Mouse (Mus musculus): ENCODE data around the gene Kcnj11. TPM values are rescaled to one million over a fixed set of nuclear protein-coding genes. Genes with fewer than 3 reads are reported as not detected.
A peak's percentile ranks its signal among the peaks of the same experiment; 100 is the strongest.

Gene Kcnj11
- total RNA-seq, 2 experiments from 2014 or later, result 33.8 to 38.5 TPM

DNA sequence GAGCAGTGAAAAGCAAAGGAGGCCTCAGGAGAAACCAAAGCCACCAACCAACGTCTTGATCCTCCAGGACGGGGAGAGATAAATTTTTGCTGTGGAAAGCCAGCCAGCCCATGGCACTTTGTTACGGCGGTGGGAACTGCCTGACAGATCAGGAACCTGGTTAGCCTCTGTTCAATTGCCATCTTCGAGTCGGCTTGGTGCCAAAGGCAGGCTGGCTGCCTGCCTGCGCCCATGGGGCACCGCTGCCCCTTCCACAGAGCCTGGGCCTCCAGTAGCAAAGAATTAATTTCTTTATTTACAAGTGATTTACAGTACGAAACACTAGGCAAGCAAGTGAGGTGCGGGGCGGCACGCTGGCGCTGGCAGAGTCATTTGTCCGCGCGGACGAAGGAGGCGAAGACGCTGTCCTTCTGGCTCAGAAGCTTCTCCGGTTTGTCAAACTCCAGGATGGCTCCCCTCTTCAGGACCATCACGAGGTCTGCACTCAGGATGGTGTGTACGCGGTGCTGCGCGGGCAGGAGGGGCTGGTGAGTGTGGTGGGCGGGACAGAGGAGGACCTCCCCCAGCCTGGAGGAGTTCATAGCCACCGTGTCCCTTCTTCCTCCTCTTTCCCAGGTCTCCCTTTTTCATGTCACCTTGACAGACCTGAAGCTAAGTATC is 3.8 kb upstream of the Kcnj11 start:
- no peak for DNase-seq (ENCODE audit: low spot score in 2 of 2)

- DNase-seq (ENCODE audit: low spot score in 2 of 2), result no peak
Observed at GRCm38 (mm10) chr7:46103771-46104170, 3.2 kb upstream of the Kcnj11 start.

DNA sequence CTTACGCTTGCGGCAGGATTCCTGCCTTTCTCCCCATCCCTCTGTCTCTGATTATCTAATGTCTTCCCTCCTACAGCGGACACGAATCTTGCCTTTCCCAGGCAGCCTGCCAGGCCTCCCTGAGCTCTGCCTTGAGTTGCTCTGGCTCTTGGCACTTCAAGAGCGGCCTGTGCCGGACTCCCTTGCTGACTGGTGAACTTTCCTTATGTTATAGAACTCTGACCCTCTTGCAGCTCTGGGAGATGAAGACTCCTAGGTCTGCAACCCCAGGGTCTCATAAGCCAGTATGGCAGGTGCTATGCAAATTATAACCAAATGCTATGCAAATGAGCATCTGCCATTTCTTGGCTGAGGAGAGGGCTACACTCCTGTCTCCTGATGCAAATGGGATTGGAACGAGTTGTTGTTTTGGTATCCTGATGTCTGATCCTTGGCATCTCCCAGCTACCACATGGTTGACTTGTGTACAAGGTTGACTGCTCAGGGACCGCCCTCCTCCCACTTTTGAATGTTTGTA is 2.6 kb upstream of the Kcnj11 start:
- DNase-seq (ENCODE audit: low spot score in 2 of 2), result peak; percentile 60 to 77

GRCm38 (mm10) chr7:46099682-46100081 is 882 bp downstream of the Kcnj11 start:
- DNase-seq (ENCODE audit: low spot score in 2 of 2), result no peak

DNA sequence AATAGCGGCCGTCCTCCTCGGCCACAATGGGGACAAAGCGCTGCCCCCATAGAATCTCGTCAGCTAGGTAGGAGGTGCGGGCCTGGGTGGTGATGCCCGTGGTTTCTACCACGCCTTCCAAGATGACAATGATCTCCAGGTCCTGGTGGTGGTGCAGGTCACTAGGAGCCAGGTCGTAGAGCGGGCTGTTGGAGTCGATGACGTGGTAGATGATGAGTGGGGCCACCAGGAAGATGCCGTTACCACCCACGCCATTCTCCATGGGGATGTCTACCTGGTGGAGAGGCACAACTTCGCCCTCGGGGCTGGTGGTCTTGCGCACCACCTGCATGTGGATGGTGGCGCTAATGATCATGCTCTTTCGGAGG is 1.7 kb downstream of the Kcnj11 start:
- no peak for DNase-seq (ENCODE audit: low spot score in 2 of 2)

- no peak for DNase-seq (ENCODE audit: low spot score in 2 of 2)
Observed at GRCm38 (mm10) chr7:46098221-46098918, 2.2 kb downstream of the Kcnj11 start.

DNA sequence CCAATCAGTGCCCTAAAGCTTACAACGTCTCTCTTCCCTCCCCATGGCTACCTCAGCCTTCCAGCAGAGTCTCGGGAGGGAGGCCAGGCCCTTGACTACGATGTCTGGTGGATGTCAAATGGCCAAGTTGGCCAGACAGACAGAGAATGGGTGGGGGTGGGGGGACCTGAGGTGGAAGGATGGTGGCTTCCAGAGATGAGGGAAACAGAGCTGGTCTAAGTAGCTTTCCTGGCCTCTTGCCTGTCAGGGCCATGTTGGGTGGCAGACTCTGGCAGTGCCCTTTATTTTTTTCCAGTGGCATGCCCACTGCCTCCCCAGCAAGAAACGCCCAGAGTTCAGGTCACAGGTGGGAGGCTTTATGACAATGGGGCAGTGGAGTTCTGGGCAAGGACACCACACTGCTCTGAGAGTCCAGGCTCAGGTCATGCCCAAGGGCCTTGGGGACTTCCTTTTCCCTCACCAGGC is 3.2 kb downstream of the Kcnj11 start:
- no peak for DNase-seq (ENCODE audit: low spot score in 2 of 2)

DNA sequence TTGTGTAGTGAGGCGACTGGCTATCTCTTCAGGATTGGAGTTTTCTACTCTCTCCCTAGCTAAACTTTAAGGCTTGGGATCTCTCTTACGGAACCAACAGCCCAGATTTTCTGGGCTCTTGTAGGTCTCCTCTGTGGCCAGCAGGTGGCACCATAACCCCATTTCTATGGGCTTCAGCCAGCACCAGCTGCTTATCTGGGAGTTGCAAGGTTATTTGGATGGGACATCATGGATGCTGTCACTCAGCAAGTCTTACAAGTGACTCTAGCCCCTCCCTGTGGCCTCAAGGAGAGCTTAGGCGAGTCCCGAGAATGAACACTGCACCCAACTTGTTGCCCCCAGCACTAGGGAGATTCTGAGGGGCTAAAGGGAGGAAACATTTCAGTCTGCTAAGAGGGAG is 4.4 kb downstream of the Kcnj11 start:
- DNase-seq (ENCODE audit: low spot score in 2 of 2), result peak in 1 of 2 experiments; percentile 82

- DNase-seq (ENCODE audit: low spot score in 2 of 2), result no peak
Observed at GRCm38 (mm10) chr7:46092803-46093202, 7.8 kb downstream of the Kcnj11 start.

GRCm38 (mm10) chr7:46088241-46088640 is 12.3 kb downstream of the Kcnj11 start:
- no peak for DNase-seq (ENCODE audit: low spot score in 2 of 2)

DNA sequence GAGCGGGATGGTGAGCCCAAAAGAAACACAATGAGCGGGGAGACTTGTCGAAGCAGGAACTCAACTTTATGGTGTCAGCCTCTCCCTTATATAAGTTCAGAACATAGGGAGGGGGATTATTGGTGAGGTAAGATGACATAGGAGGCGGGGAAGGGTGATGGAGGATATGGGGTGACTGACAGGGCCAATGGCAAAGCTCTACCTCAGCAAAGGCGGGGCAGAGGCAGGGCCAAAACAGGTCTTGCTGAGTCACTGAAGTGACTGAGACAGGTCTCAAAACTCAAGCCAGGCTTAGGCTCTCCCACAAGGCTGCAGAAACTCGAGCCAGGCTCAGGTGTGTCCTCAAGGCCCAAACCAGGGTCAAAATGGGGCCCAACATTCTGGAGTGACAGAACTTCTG is 14.2 kb downstream of the Kcnj11 start:
- DNase-seq (ENCODE audit: low spot score in 2 of 2), result no peak

- DNase-seq (ENCODE audit: low spot score in 2 of 2), result no peak
Observed at GRCm38 (mm10) chr7:46084839-46085513, 15.6 kb downstream of the Kcnj11 start.

GRCm38 (mm10) chr7:46084024-46084423 is 16.5 kb downstream of the Kcnj11 start:
- DNase-seq (ENCODE audit: low spot score in 2 of 2), result no peak

- DNase-seq (ENCODE audit: low spot score in 2 of 2), result peak in 1 of 2 experiments; percentile 24
Observed at GRCm38 (mm10) chr7:46077675-46078074, 22.9 kb downstream of the Kcnj11 start.

- no peak for DNase-seq (ENCODE audit: low spot score in 2 of 2)
Observed at GRCm38 (mm10) chr7:46076844-46077243, 23.7 kb downstream of the Kcnj11 start.

- DNase-seq (ENCODE audit: low spot score in 2 of 2), result no peak
Observed at GRCm38 (mm10) chr7:46068831-46069230, 31.7 kb downstream of the Kcnj11 start.

DNA sequence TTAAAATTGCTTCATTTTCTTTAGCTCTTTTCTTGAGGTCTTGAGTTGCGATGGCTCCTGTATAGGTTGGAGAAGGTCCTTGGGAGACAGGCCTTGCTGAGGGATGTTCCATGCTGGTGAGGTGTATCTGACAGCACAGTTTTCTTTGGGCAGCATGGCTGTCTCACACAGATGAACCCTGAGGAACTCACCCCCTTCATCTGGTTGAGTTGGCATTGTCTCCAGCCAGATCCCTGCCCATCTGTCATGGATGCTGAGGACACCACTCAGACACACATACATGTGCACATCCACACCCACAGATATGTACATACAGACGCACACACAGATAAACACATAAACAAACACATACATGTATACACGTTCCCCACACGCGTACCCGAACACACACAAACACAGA is 37.3 kb downstream of the Kcnj11 start:
- no peak for DNase-seq (ENCODE audit: low spot score in 2 of 2)

GRCm38 (mm10) chr7:46061614-46062013 is 39.0 kb downstream of the Kcnj11 start:
- no peak for DNase-seq (ENCODE audit: low spot score in 2 of 2)

- DNase-seq (ENCODE audit: low spot score in 2 of 2), result no peak
Observed at GRCm38 (mm10) chr7:46060688-46061087, 39.9 kb downstream of the Kcnj11 start.

DNA sequence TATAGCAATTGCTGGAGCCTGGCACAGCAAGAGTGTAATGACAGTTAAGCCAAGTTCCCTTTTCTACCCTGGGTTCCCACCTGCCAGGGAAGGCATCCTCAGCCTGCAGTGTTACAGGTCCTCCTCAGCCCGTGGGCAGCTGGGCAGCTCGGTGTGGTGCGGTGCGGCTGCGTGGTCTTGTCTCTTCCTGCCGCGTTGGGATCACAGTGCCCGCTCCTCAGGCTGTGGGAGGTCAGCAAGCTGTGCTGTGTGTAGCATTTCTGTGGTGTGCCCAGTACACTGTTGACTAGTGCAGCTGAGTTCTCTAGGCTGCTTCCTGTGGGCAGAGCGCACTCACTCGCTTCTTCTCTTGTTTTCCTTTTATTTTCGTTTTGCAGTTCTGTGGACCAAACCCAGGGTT is 41.7 kb downstream of the Kcnj11 start:
- DNase-seq (ENCODE audit: low spot score in 2 of 2), result no peak

DNA sequence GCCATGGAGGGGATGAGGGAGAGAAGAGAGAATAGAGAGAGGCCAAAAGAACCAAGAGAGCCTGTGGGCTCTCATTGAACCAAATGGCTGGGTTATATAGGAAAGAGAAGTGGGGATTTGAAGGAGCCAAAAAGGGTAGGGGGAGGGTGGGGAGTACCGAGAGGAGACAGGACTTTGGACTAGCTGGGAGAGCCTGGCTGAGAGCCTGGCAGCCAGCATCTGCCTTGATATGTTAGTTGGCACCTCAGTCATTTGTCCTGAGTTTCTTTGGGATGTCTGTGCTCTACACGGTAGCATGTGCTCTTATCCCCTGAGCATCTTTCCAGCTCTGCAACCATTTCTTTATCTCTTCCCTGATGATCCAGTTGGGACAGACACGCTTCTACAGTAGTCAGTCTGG is 47.0 kb downstream of the Kcnj11 start:
- DNase-seq (ENCODE audit: low spot score in 2 of 2), result no peak

Measured in layer of hippocampus, adult 18-20 months (tissue).